Mouse (Mus musculus): ENCODE measurements around the gene Krtcap2.

Gene Krtcap2

GRCm38 (mm10) chr3:89262417-89262816 lies 16.7 kb downstream of the Krtcap2 start:
- no peaks in the 10 kb centered on the region for H3K36me3 ChIP-seq (ENCODE audit: insufficient read depth, low read length)
- no peaks in the 10 kb centered on the region for H3K9me3 ChIP-seq (ENCODE audit: low read length)
- peaks cover 8% of the 10 kb centered on the region for H3K27me3 ChIP-seq (ENCODE audit: insufficient read depth, low read length)
- no peak for TF ChIP-seq CTCF (conservative IDR thresholded peaks at IDR 0.05; ENCODE audit: low read length)
- no peak for TF ChIP-seq NANOG (IDR thresholded peaks at IDR 0.05; ENCODE audit: borderline replicate concordance, low read length)
- TF ChIP-seq POU5F1 (IDR thresholded peaks at IDR 0.05; ENCODE audit: borderline replicate concordance, low read length): no peak
- peak overlapping the region; percentile 27; the same call in 1 of the 2 replicates for H3K4me3 ChIP-seq (replicated peaks; ENCODE audit: low read length)
- peaks cover 37% of the 10 kb centered on the region for H3K4me1 ChIP-seq (replicated peaks; ENCODE audit: low read depth, low read length)

- no peak for TF ChIP-seq POU5F1 (IDR thresholded peaks at IDR 0.05; ENCODE audit: borderline replicate concordance, low read length)
- no peak for TF ChIP-seq CTCF (conservative IDR thresholded peaks at IDR 0.05; ENCODE audit: low read length)
- TF ChIP-seq NANOG (IDR thresholded peaks at IDR 0.05; ENCODE audit: borderline replicate concordance, low read length): no peak
- Histone ChIP-seq H3K4me3 (replicated peaks; ENCODE audit: low read length) (peak overlapping the region; percentile 94), H3K9me3 (ENCODE audit: low read length) (no peaks in the 10 kb centered on the region), H3K27me3 (ENCODE audit: insufficient read depth, low read length) (peaks cover 22% of the 10 kb centered on the region), H3K4me1 (replicated peaks; ENCODE audit: low read depth, low read length) (peaks cover 63% of the 10 kb centered on the region), H3K36me3 (ENCODE audit: insufficient read depth, low read length) (peaks cover 14% of the 10 kb centered on the region; the same call in 1 of the 2 replicates)
These were observed 20.7 kb downstream of the Krtcap2 start for GRCm38 (mm10) chr3:89266439-89266893.

- H3K27me3 ChIP-seq (ENCODE audit: insufficient read depth, low read length): peaks cover 22% of the 10 kb centered on the region
- no peak for TF ChIP-seq CTCF (conservative IDR thresholded peaks at IDR 0.05; ENCODE audit: low read length)
- TF ChIP-seq POU5F1 (IDR thresholded peaks at IDR 0.05; ENCODE audit: borderline replicate concordance, low read length): no peak
- no peak for TF ChIP-seq NANOG (IDR thresholded peaks at IDR 0.05; ENCODE audit: borderline replicate concordance, low read length)
- peaks cover 63% of the 10 kb centered on the region for H3K4me1 ChIP-seq (replicated peaks; ENCODE audit: low read depth, low read length)
- H3K36me3 ChIP-seq (ENCODE audit: insufficient read depth, low read length): peaks cover 16% of the 10 kb centered on the region; the same call in 1 of the 2 replicates
- no peaks in the 10 kb centered on the region for H3K9me3 ChIP-seq (ENCODE audit: low read length)
- peak overlapping the region; percentile 39 for H3K4me3 ChIP-seq (replicated peaks; ENCODE audit: low read length)
These were observed 23.1 kb downstream of the Krtcap2 start for GRCm38 (mm10) chr3:89268916-89269315.

- no peaks in the 10 kb centered on the region for H3K9me3 ChIP-seq (ENCODE audit: low read length)
- H3K27me3 ChIP-seq (ENCODE audit: insufficient read depth, low read length): peaks cover 24% of the 10 kb centered on the region
- no peak for TF ChIP-seq POU5F1 (IDR thresholded peaks at IDR 0.05; ENCODE audit: borderline replicate concordance, low read length)
- TF ChIP-seq CTCF (conservative IDR thresholded peaks at IDR 0.05; ENCODE audit: low read length): no peak
- TF ChIP-seq NANOG (IDR thresholded peaks at IDR 0.05; ENCODE audit: borderline replicate concordance, low read length): no peak
- peaks cover 63% of the 10 kb centered on the region for H3K4me1 ChIP-seq (replicated peaks; ENCODE audit: low read depth, low read length)
- peaks cover 18% of the 10 kb centered on the region for H3K36me3 ChIP-seq (ENCODE audit: insufficient read depth, low read length)
- peak within 1 kb of the TSS; percentile 73 for H3K4me3 ChIP-seq (replicated peaks; ENCODE audit: low read length)
These were observed 24.4 kb downstream of the Krtcap2 start, which contains the start of gene Slc50a1 for GRCm38 (mm10) chr3:89270051-89270755. Gene Slc50a1, minus strand, starts transcription at chr3:89270570.

GRCm38 (mm10) chr3:89270891-89271290 lies 25.1 kb downstream of the Krtcap2 start:
- TF ChIP-seq CTCF (conservative IDR thresholded peaks at IDR 0.05; ENCODE audit: low read length): no peak
- no peak for TF ChIP-seq NANOG (IDR thresholded peaks at IDR 0.05; ENCODE audit: borderline replicate concordance, low read length)
- TF ChIP-seq POU5F1 (IDR thresholded peaks at IDR 0.05; ENCODE audit: borderline replicate concordance, low read length): no peak
- Histone ChIP-seq H3K4me3 (replicated peaks; ENCODE audit: low read length) (peak overlapping the region; percentile 73), H3K36me3 (ENCODE audit: insufficient read depth, low read length) (peaks cover 24% of the 10 kb centered on the region), H3K27me3 (ENCODE audit: insufficient read depth, low read length) (peaks cover 30% of the 10 kb centered on the region), H3K4me1 (replicated peaks; ENCODE audit: low read depth, low read length) (peaks cover 61% of the 10 kb centered on the region), H3K9me3 (ENCODE audit: low read length) (no peaks in the 10 kb centered on the region)

GRCm38 (mm10) chr3:89271760-89272159 lies 26.0 kb downstream of the Krtcap2 start:
- no peak overlapping the region for H3K4me3 ChIP-seq (replicated peaks; ENCODE audit: low read length)
- peaks cover 59% of the 10 kb centered on the region for H3K4me1 ChIP-seq (replicated peaks; ENCODE audit: low read depth, low read length)
- H3K36me3 ChIP-seq (ENCODE audit: insufficient read depth, low read length): peaks cover 27% of the 10 kb centered on the region
- H3K9me3 ChIP-seq (ENCODE audit: low read length): no peaks in the 10 kb centered on the region
- peaks cover 37% of the 10 kb centered on the region for H3K27me3 ChIP-seq (ENCODE audit: insufficient read depth, low read length)
- TF ChIP-seq POU5F1 (IDR thresholded peaks at IDR 0.05; ENCODE audit: borderline replicate concordance, low read length) (no peak), CTCF (conservative IDR thresholded peaks at IDR 0.05; ENCODE audit: low read length) (no peak), NANOG (IDR thresholded peaks at IDR 0.05; ENCODE audit: borderline replicate concordance, low read length) (no peak)

GRCm38 (mm10) chr3:89276061-89276460 lies 30.3 kb downstream of the Krtcap2 start:
- no peaks in the 10 kb centered on the region for H3K9me3 ChIP-seq (ENCODE audit: low read length)
- H3K4me1 ChIP-seq (replicated peaks; ENCODE audit: low read depth, low read length): peaks cover 61% of the 10 kb centered on the region
- no peak for TF ChIP-seq POU5F1 (IDR thresholded peaks at IDR 0.05; ENCODE audit: borderline replicate concordance, low read length)
- no peak for TF ChIP-seq CTCF (conservative IDR thresholded peaks at IDR 0.05; ENCODE audit: low read length)
- no peak for TF ChIP-seq NANOG (IDR thresholded peaks at IDR 0.05; ENCODE audit: borderline replicate concordance, low read length)
- H3K4me3 ChIP-seq (replicated peaks; ENCODE audit: low read length): no peak overlapping the region
- peaks cover 13% of the 10 kb centered on the region for H3K36me3 ChIP-seq (ENCODE audit: insufficient read depth, low read length)
- peaks cover 57% of the 10 kb centered on the region for H3K27me3 ChIP-seq (ENCODE audit: insufficient read depth, low read length)

- Histone ChIP-seq H3K4me3 (replicated peaks; ENCODE audit: low read length) (peak overlapping the region; percentile 80; the same call in 1 of the 2 replicates), H3K27me3 (ENCODE audit: insufficient read depth, low read length) (peaks cover 62% of the 10 kb centered on the region), H3K9me3 (ENCODE audit: low read length) (no peaks in the 10 kb centered on the region), H3K36me3 (ENCODE audit: insufficient read depth, low read length) (peaks cover 13% of the 10 kb centered on the region), H3K4me1 (replicated peaks; ENCODE audit: low read depth, low read length) (peaks cover 62% of the 10 kb centered on the region)
- no peak for TF ChIP-seq NANOG (IDR thresholded peaks at IDR 0.05; ENCODE audit: borderline replicate concordance, low read length)
- no peak for TF ChIP-seq CTCF (conservative IDR thresholded peaks at IDR 0.05; ENCODE audit: low read length)
- TF ChIP-seq POU5F1 (IDR thresholded peaks at IDR 0.05; ENCODE audit: borderline replicate concordance, low read length): no peak
These were observed 31.7 kb downstream of the Krtcap2 start for GRCm38 (mm10) chr3:89277281-89278021.

Data from E14TG2a.4 (cell line).